Mouse (Mus musculus) C2C12 (cell line): Measurements from ENCODE around the gene Dok1. TPM values are rescaled to one million over a fixed set of nuclear protein-coding genes. Genes with fewer than 3 reads are reported as not detected.

Source experiments
- H3K27me3 ChIP-seq: one replicate; pipeline ENCODE4 v1.6.1; 2011; ENCODE audit not compliant: control insufficient read depth, insufficient read depth, insufficient read length
- H3K36me3 ChIP-seq: one replicate; pipeline ENCODE4 v1.6.1; 2011; ENCODE audit not compliant: control insufficient read depth, insufficient read depth
- H3K4me3 ChIP-seq: one replicate; pipeline ENCODE4 v1.5.1; 2011; ENCODE audit warnings: mild to moderate bottlenecking, control low read depth; ENCODE audit not compliant: poor library complexity, insufficient read depth, severe bottlenecking
- H3K79me2 ChIP-seq: one replicate; pipeline ENCODE4 v1.6.1; 2011; ENCODE audit not compliant: control insufficient read depth, insufficient read depth
- H3K79me3 ChIP-seq: one replicate; pipeline ENCODE4 v1.6.1; 2011; ENCODE audit warnings: low read depth, control low read depth
- H3ac ChIP-seq: one replicate; pipeline ENCODE3; 2011; ENCODE audit warnings: low read depth; ENCODE audit not compliant: control insufficient read depth, insufficient read length
- CEBPB ChIP-seq: IDR thresholded peaks from one replicate; pipeline ENCODE4 v1.6.1; 2011; ENCODE audit warnings: low read depth, mild to moderate bottlenecking, control low read depth, moderate library complexity
- CTCF ChIP-seq: IDR thresholded peaks from one replicate; pipeline ENCODE4 v1.5.1; 2011; ENCODE audit not compliant: control insufficient read depth, insufficient read depth, insufficient read length
- FOSL1 ChIP-seq: IDR thresholded peaks from one replicate; pipeline ENCODE4 v1.8.0; 2011; ENCODE audit warnings: mild to moderate bottlenecking, low read length; ENCODE audit not compliant: poor library complexity, insufficient read depth, severe bottlenecking
- MAX ChIP-seq: IDR thresholded peaks from one replicate; pipeline ENCODE4 v1.6.1; 2011; ENCODE audit warnings: mild to moderate bottlenecking, control low read depth
- MYOD1 ChIP-seq: IDR thresholded peaks from one replicate; pipeline ENCODE4 v1.6.1; 2011; ENCODE audit warnings: low read depth; ENCODE audit not compliant: control insufficient read depth, insufficient read length
- MYOG ChIP-seq: IDR thresholded peaks from one replicate; pipeline ENCODE4 v1.6.1; 2011; ENCODE audit not compliant: control insufficient read depth, insufficient read length; ENCODE audit errors: extremely low read depth
- USF1 ChIP-seq: IDR thresholded peaks from one replicate; pipeline ENCODE4 v1.6.1; 2011; ENCODE audit warnings: low read depth, mild to moderate bottlenecking, control low read depth, moderate library complexity
- long read RNA-seq, 2 experiments: library from polyadenylated mRNA; unstranded; transcript quantifications; one replicate each; pipeline ENCODE4 v2.0.0; 2019 to 2020
- polyA plus RNA-seq: library from polyadenylated mRNA; unstranded; fragments of >200 nt; fragmentation: generic; extraction: Trizol; gene quantifications from one replicate; pipeline ENCODE4 v1.2.1, GENCODE M21; 2012; ENCODE audit warnings: missing spikeins

Gene Dok1
- polyA plus RNA-seq, result 80.8 TPM
- long read RNA-seq, experiment 1, transcript Dok1-201 (5 exons, 1,807 nt), result major isoform, 18 of 44 reads
- long read RNA-seq, experiment 1, partial matches to known transcripts, result 7 of 44 reads
- long read RNA-seq, experiment 1, other reads (novel, unspliced or antisense), result 19 of 44 reads
- long read RNA-seq, experiment 2, transcript Dok1-202 (4 exons, 1,966 nt), result minor isoform, 13 of 446 reads
- long read RNA-seq, experiment 2, transcript Dok1-201 (5 exons, 1,807 nt), result major isoform, 205 of 446 reads
- long read RNA-seq, experiment 2, partial matches to known transcripts, result 130 of 446 reads
- long read RNA-seq, experiment 2, other reads (novel, unspliced or antisense), result 98 of 446 reads

GRCm38 (mm10) chr6:83033249-83034185, at the start of gene Dok1, which contains the start of gene Loxl3:
TSS of gene Dok1 (minus strand) at chr6:83033471.
TSS of gene Loxl3 (plus strand) at chr6:83034173.
- H3ac ChIP-seq, result peak within 1 kb of the TSS; percentile 82
- peaks cover 38% of the 10 kb centered on the region for H3K79me3 ChIP-seq
- no peaks in the 10 kb centered on the region for H3K27me3 ChIP-seq
- H3K4me3 ChIP-seq, result peak within 1 kb of the TSS; percentile 79
- TF ChIP-seq FOSL1 (no peak), CTCF (no peak), MAX (no peak), CEBPB (no peak), USF1 (no peak), MYOG (no peak), MYOD1 (no peak)
- peaks cover 67% of the 10 kb centered on the region for H3K79me2 ChIP-seq
- peaks cover 48% of the 10 kb centered on the region for H3K36me3 ChIP-seq

- H3K4me3 ChIP-seq, result no peak overlapping the region
- peaks cover 6% of the 10 kb centered on the region for H3K79me3 ChIP-seq
- H3ac ChIP-seq, result no peak overlapping the region
- peaks cover 14% of the 10 kb centered on the region for H3K79me2 ChIP-seq
- H3K36me3 ChIP-seq, result peaks cover 13% of the 10 kb centered on the region
- TF ChIP-seq CTCF (no peak), MYOD1 (no peak), CEBPB (no peak), FOSL1 (no peak), USF1 (no peak), MYOG (no peak), MAX (no peak)
- H3K27me3 ChIP-seq, result no peaks in the 10 kb centered on the region
Observed at GRCm38 (mm10) chr6:83080210-83080609, 46.9 kb upstream of the Dok1 start.

- H3K27me3 ChIP-seq, result no peaks in the 10 kb centered on the region
- H3K79me2 ChIP-seq, result peaks cover 14% of the 10 kb centered on the region
- peak overlapping the region; percentile 74 for H3ac ChIP-seq
- H3K36me3 ChIP-seq, result peaks cover 13% of the 10 kb centered on the region
- H3K4me3 ChIP-seq, result peak overlapping the region; percentile 80
- peaks cover 6% of the 10 kb centered on the region for H3K79me3 ChIP-seq
- TF ChIP-seq MAX (peak; percentile 26), CTCF (peak; percentile 62), USF1 (no peak), CEBPB (no peak)
Observed at GRCm38 (mm10) chr6:83078324-83078858, 45.1 kb upstream of the Dok1 start.

GRCm38 (mm10) chr6:83077630-83078323, 44.5 kb upstream of the Dok1 start, which contains the start of gene Pcgf1:
TSS of gene Pcgf1 (plus strand) at chr6:83077869.
- TF ChIP-seq CTCF (no peak), FOSL1 (no peak), CEBPB (no peak), MAX (no peak)

GRCm38 (mm10) chr6:83074979-83075378, 41.7 kb upstream of the Dok1 start:
- Histone ChIP-seq H3ac (no peak overlapping the region), H3K27me3 (peaks cover 30% of the 10 kb centered on the region), H3K4me3 (no peak overlapping the region), H3K79me3 (peaks cover 6% of the 10 kb centered on the region), H3K79me2 (peaks cover 14% of the 10 kb centered on the region), H3K36me3 (peaks cover 8% of the 10 kb centered on the region)
- TF ChIP-seq FOSL1 (no peak), USF1 (no peak), CTCF (no peak), MAX (no peak), CEBPB (no peak), MYOD1 (no peak), MYOG (no peak)

More at GRCm38 (mm10) chr6:83077630-83078323, 44.5 kb upstream of the Dok1 start, which contains the start of gene Pcgf1:
- Histone ChIP-seq H3K79me2 (peaks cover 14% of the 10 kb centered on the region), H3K36me3 (peaks cover 13% of the 10 kb centered on the region), H3K27me3 (peaks cover 2% of the 10 kb centered on the region), H3K4me3 (peak within 1 kb of the TSS; percentile 80), H3K79me3 (peaks cover 6% of the 10 kb centered on the region), H3ac (peak within 1 kb of the TSS; percentile 95)
